Mouse (Mus musculus) left cerebral cortex, adult 9 months (tissue): ENCODE measurements around the gene Znhit6.

ENCODE experiments used
- DNase-seq, 2 experiments: peaks; one replicate each; pipeline ENCODE4 v3.0.0; 2022; ENCODE audit warnings: low spot score in 2 of 2

Znhit6 gene

DNA sequence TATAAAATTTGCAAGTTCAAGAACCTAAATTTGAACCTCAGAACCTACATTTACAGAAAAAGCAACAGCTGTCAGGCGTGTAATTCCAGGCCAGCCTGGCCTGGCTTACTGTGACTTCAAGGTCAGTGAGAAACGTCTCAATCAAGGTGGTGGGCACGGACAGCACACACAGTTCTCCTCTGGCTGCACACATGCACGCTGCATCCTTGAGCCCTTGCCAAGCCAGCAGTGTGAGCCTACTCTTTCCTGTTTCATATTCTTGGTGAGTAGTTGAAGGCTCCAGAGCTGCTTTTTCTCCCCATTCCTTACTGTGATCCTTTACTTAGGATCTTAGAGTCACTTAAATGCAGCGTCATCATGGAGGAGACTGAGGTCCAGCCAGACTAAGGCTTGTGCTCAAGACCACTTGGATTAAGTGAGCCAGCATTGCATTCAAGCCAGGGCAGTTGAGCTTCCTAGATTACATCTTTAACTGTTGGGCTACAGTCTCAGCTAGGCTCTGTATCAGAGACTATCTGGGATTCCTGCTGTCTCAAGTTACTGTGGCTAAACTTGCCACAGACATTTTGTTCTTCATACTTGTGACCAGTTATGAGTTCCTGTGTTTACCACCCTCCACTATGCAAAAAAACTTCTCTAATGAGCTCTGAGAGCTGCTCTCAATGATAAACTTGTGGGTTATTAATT, 29.6 kb downstream of the Znhit6 start:
- no peak for DNase-seq

DNA sequence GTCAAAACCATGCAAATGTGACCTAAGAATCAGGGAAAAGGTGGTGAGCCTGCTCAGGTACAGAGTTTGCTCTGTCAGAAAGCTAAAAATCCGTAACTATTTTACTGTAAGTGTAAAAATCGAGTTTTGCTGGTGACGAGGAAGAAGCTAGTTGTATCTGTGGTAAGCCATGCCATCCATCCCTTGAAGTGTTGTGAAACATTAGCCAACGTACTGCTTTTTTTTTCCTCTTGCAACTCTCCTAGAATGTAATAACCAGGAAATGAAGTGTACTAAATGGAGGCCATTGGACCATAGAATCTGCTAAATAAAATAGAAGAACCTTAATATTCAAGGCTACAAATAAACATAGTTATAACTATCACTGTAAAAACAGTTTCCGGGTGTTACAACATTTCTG, 32.3 kb downstream of the Znhit6 start:
- DNase-seq: no peak

DNA sequence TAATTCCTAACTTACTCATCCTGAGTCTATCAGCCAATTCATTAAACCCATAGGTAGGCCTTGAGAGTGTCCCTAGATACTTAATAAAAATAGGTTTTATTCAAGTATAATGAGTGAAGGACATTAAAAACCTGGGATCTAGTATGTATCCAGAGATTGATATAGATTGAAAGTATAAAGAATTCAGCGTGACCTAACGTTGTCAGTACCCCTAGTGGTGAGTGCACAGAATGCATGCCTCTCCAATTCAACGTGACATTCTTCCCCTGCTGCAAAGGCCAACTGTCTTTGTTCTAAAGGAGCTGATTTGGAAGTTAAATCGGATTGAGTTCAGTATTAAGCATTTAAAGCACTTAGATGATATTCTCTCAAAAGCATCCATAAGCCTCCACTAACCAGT, 36.7 kb downstream of the Znhit6 start:
- no peak for DNase-seq

DNA sequence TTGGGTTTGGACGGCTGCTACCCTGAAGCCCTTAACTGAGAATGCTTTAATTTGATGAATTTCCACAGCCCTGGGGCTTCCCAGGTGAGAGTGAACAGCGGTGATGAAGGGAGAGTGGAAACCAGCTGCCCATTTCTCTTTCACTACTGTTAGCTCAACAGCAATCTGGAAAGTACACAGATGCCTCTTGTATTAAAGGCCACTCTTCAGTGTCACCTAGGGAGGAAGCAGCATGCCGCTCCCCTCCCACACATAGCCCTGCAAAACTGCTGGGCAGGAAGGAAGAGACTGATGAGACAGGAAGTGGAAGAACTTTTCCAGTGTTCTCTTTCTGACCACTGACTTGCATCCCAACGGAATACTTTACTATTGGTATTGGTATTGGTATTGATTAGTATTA, 37.2 kb downstream of the Znhit6 start:
- DNase-seq: no peak

DNA sequence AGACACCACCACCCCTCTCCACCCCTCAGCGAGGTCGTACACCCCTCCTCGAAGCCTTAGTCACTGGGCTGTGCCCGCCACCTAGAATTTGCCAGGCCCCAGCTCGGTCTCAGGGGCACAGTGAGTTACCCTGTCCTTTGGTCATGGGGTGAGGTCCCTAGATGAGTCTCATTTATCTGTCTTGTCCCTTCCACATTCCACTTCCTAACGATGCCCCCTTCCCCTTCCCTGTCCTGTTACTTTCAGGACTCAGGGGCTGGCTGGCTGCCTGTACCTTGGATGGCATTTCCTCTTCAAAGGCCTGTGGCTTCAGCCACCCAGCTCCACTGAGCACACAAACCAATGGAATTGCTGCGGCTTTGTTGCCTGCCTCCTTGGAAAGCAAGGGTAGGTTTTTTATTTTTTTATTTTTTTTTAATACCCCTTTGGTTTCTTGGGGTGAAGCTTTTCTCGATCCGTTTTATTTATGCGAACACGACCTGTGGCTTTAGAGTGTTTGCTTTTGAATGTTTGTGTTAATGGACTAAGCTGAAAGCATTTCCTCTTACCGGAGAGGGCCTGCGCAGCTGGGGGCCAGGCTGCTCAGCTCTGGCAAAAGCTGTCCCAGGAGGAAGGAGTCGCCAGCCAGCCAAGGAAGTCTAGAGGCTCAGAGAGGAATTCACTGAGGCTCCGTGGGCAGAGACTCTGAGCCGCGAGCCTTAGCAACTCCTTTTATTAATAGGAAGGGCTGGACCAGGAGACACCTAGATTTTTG, 38.5 kb downstream of the Znhit6 start:
- no peak for DNase-seq

DNA sequence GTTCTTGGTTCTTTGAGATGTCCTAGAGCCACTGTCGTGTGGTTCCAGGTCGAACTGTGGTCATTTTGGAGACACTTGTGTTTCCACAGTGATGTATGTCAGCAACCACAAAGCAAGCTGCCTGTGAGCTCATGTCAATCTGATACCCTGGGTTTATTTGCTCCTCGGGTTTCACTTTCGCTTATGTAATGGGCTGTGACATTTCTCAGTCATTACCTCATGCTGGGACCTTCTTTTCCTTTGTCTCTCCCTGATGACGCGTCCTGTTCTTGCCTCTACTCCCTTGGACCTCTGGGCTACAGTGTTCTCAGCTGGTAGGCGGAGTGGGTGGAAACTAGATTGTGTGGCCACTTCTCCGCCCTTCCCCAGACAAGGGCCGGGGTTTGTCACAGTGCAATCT, 42.3 kb downstream of the Znhit6 start:
- DNase-seq: no peak

DNA sequence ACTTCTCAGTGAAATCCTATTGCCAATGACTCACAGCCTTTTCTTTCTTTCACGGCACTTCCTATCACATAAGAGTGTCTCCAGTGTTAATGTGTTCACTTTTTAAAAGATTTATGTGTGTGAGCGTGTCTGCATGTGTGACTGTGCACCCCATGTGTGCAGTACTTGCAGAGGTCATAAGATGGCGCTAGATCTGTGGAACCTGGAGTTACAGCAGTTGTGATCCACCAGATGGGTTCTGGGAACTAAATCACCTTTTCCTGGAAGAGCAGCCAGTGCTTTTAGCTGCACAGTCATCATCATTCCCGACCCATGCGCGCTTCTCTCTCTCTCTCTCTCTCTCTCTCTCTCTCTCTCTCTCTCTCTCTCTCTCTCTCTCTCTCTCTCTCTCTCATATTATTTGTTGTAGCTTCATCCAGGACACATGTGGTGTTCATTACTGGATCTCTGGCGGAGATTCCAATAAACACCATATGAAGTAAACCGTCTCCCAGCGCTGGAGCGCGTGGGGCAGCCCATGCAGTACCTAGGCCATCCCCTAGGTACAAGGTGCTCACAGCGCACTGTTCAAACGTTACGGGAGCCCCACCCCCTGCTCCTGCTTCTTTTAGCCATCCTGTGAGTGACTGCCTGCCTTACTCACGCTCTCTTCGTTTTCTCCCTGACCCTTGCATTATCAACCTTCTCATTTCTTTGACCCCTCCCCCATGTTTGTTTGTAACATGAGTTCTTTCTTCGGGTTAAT, 43.8 kb downstream of the Znhit6 start:
- DNase-seq: no peak

DNA sequence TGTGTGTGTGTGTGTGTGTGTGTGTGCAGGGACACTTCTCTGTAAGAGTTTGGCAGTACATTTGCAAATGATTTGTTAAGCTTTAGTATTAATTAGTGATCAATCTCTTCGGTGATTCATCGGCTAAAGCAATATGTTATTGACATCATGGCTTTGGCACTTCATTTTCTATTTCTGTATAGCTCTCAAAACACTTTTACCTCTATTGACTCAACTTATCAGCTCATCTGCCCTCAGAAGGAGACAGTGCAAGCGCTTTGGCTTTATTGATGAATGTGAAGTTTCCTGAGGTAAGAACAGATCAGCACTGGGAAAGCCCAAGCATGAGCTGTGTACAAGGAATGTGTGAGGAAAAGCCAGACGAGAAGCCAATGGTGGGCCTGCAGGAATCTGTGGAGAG, 45.2 kb downstream of the Znhit6 start:
- DNase-seq: no peak

DNA sequence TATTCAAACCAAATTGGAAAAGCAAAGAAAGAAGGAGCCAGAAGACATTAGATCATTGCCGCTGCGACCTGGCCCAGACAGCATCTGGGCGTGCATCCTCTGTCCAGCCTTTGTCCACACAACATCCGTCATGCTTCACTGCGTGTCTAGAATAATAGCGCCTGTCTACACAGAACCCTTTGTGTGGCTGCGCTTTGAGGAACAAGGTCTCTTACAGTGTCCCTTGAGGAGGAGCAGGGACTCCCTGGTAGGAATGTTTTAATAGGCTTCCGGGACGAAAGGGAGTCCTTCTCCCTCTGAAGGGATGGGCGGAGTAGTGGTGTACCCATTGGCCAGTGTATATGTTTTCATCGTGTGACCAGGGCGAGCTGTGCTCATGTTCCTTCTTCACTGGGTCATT, 47.0 kb downstream of the Znhit6 start:
- DNase-seq: no peak

DNA sequence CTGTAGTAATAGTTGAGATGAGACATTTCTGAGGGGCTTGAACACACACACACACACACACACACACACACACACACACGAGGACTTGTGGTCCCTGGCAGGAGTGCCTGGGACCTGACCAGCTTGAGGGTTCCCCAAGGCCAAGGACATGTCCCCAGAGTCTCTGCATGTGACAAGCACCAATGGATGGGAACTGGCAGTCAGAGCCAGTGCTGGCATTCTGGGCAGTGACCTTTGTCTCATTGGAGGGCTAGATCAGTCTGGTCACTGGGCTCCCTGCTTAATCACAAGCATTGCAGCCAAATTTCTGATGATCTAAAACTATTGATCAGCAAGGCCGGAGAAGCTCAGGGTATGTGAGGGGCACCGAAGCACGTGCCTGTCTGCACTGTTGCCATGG, 48.8 kb downstream of the Znhit6 start:
- no peak for DNase-seq

DNA sequence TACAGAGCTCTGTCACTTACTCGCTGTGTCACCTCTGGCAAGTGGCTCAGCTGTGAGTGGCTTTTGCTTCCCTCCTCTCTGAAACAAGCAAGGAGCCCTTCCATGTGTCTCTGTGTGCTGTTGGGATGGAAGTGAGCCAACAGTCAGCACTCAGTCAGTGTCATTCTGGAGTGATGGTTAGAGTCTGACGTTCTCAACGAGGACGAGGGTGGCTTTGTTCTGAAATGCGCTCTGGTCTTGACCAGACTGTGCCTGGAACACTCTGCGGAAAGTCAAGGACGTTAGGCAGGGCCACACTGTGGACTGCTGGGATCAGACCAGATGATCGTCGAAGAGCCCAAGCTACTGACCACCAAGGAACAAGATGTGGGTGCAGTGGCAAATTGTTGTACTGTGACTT, 49.5 kb downstream of the Znhit6 start:
- no peak for DNase-seq

DNA sequence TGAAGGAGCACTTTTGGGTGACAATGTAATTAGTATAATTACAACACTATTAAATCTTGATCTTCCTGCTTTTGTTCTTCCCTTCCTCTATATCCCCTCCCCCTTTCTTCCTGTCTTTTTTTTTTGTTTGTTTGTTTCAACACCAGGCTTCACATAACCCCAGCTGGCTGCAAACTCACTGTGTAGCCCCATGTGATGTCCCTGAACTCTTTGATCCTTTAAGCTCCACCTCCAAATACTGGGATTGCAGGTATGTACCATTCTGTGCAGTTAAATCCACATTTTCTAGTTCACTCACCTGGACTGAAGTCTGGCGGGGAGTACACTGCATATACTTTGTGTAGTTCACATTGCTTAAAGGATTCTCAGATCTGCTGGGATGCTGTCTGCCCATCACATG, 50.1 kb downstream of the Znhit6 start:
- DNase-seq: no peak

DNA sequence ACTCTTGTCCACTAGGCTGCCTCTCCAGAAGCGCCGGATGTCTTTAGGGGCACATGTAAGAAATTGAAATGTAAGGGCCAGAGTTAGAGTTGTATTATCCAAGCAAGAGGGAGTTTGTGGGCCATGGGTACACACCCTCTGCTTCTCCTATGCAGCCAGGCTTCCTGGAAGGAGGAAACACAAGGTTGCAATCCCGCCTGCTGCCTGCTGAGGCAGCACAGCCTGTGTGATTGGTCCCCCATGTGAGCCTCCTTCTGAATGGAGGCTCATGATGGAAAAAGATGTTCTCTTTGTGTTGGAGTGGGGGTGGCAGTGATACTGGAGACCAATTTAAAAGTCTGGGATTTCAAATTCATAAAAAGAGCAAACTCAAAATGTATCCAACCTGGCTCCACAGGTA, 51.8 kb downstream of the Znhit6 start:
- DNase-seq: no peak

DNA sequence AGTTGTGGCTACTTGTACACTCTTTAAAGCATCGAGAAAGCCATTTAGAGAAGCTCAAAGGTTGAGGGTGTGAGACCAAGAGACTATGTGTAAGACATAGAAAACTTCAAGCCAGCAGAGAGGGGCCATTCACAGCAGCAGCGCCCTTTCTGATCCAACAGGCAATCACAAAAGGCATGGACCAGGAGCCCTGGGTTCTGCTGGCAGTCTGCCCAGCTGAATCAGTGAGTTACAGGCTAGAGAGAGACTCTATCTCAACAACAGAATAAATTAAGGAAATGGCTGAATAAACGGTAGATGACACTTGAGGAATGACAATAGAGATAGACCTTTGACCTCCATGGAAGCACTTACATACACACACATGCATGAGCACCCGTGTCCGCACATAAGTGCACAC, 52.6 kb downstream of the Znhit6 start:
- DNase-seq: no peak

DNA sequence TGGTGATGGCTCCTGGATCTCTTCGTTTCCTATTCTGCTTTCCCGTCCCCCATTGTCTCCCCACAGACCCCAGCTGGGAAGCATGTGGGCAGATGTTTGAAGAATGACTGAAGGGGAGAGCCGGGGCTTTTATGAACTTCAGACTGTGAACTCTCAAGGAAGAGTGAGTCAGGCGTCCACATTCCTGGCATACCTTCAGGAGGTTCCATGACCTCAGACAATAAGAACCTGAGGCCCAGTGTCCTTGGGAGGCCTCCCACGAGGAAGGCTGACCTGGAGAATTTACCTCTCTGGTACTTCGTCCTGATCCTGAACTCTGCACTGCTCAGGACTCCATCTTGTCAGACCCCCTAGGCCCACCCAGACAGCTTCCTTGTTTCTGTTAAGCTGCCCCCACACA, 56.9 kb downstream of the Znhit6 start:
- no peak for DNase-seq

DNA sequence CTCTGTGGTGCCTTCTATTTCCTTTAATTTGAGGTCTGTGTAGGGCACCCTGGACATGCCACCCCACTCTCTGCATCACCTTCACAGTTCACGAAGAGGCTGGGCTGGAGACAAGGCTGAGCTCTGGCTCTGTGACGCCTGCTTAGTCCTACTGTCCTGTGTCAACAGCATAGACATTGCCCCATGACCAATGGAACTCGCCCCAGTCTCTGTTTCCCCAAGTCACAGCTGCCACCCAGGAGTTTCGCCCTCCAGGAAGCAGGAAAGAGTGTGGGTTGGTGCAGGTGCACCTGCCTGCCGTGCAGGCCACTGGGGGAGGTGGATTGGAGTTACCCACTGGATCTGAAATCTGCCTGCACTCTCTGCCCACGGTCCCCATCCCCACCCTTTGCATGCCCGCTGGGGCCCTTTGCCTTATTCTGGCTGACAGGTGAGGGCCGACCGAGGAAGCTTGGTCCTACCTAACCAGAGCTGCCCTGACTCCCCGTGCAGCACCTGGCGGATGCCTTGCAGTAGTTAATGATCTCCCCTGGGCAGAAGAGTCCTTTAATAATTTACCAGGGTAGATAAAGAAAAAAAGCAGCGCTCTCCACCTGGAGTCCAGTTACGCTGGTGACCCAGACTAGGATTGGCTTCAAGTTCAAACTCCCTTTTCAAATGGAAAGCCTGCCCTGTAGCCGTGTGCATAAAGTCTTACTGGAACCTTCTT, 58.2 kb downstream of the Znhit6 start:
- no peak for DNase-seq

DNA sequence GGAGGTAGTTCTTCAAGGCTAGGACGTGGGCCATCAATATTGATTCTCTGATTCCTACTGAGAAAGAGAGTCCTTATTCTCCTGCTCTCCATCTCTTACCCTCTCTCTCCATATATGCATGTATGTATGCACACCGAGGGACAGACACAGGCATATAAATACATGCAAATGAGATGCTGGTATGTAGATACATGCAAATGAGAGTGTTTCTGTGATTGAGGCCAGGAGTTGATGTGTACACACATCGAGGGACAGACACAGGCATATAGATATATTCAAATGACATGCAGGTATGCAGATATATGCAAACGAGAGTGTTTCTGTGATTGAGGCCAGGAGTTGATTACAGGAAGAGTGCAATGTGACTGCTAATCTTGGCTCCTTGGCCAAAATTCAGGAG, 64.2 kb downstream of the Znhit6 start:
- DNase-seq: no peak

DNA sequence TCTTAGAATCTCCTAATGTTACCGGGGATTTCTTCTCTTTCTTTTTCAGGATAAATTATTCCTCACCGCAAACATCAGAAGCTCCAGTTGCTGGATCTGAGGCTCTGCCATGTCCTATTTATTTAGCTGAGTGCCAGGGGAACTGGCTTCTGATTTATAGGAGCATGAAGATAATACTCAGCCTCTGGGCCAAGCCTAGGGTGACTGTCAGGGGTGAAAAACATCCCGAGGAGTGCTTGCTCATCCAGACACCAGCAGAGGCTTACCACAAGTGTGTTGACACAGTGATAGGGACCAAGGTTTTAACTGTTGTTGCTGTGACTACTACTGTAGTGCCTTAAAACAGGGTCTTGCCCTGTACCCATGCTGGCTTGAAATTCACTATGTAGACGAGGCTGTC, 64.6 kb downstream of the Znhit6 start:
- DNase-seq: no peak

DNA sequence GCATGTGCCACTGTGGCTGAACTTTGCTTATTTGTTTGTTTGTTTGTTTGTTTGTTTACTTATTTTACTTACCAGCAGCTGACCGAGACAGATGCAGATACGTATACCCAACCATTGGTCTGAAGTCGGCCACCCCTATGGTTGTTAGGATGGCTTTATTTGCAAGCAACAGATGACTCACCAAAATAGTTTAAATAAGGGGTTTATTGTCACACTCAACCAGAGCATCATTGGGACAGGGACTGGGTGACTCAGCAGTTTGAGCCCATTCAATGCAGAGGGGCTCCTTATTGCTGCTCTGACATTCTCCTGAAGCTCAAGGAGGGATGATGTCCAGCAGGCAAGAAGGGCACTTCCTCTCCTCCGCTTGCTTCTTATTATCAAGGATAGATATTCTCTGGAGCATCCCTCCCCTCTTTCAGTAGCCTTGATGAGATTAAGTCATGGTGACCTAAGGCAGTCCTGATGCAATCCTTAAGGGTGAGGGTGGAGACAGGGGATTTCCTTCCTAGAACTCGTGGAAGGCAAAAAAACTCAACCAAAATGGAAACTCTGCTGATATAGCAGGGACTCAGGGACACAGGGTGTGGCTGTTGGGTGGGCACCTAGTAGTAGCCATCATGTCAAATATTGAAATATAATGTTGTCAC, 65.2 kb downstream of the Znhit6 start:
- no peak for DNase-seq

DNA sequence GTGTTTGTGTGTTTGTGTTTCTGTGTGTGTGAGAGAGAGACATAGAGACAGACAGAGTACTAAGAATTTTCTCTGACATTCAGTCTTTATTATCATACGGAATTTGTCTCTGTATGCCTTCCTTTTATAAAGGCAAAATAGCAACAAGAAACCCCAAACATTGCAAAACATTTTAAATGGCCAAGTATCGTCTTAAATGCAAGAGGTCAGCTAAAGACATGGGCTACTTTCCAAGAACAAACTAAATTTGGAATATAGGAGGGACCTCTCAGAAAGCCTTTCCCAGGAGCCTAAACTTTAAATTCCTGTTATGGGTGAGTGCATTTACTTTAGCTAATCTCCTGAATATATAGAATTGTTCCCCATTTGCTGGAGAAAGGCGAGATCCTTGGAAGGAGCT, 65.9 kb downstream of the Znhit6 start:
- DNase-seq: no peak

DNA sequence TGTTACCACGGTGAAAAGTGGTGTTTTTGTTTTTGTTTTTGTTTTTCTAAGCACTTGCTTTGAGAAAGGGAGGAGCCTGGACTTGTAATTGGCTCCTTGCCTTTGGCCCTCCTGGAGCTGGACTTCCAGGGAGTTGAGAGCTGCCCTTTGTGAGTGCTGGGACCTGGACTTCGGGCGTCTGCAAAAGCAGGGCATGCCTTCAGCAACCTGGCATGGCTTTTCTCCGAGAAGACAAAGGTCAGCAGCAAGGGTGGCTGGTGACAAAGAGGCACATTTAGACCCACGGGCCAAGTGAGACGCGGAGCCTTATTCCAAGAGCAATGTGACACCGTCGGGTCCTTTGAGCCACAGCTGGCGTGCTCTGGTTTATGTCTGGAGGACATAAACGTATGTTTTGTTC, 66.9 kb downstream of the Znhit6 start:
- DNase-seq: no peak

DNA sequence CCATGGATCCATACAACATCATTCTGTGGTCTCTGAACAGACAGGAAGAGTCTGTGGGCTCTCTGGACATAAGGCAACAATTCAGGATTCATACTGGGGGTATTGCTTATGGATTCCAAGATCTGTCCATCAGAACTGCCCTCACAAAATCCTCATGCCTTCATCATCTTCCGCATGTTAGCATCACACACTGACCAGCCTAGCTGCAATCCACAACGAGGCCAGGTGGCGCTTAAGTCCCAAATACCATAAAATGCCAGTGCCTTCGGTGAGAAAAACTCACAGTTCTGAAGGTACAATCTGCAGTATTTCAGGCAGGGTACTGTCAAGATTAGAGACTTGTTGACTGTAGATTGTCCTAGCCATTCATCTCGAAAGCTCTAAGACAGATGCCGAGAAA, 69.5 kb downstream of the Znhit6 start:
- no peak for DNase-seq
